Mouse (Mus musculus): ENCODE measurements around the gene Lbp. TPM values are rescaled to one million over a fixed set of nuclear protein-coding genes. Genes with fewer than 3 reads are reported as not detected.

Lbp gene
- polyA plus RNA-seq, 1 experiment from 2014 or later: 5.5 TPM

- WGBS: 81% methylated on average over 3 of the region's 3 CpGs
- ATAC-seq: no peak
These were observed 46.7 kb downstream of the Lbp start for GRCm38 (mm10) chr2:158352801-158353520.

GRCm38 (mm10) chr2:158354348-158355114 is 48.2 kb downstream of the Lbp start:
- ATAC-seq: no peak
- peaks cover 10% of the 10 kb centered on the region for H3K4me1 ChIP-seq (replicated peaks)
- H3K9ac ChIP-seq: no peak overlapping the region
- 84% methylated on average over 7 of the region's 7 CpGs for WGBS
- no peaks in the 10 kb centered on the region for H3K9me3 ChIP-seq
- no peaks in the 10 kb centered on the region for H3K27me3 ChIP-seq (replicated peaks)
- no peak overlapping the region for H3K4me2 ChIP-seq (replicated peaks)
- H3K36me3 ChIP-seq: peaks cover 43% of the 10 kb centered on the region
- no peak overlapping the region for H3K4me3 ChIP-seq (replicated peaks)
- no peak overlapping the region for H3K27ac ChIP-seq

More at GRCm38 (mm10) chr2:158352801-158353520, 46.7 kb downstream of the Lbp start:
- no peaks in the 10 kb centered on the region for H3K4me1 ChIP-seq (replicated peaks)
- H3K27ac ChIP-seq: no peak overlapping the region
- no peak overlapping the region for H3K4me2 ChIP-seq (replicated peaks)
- peaks cover 31% of the 10 kb centered on the region for H3K36me3 ChIP-seq
- no peaks in the 10 kb centered on the region for H3K9me3 ChIP-seq
- H3K27me3 ChIP-seq (replicated peaks): no peaks in the 10 kb centered on the region
- no peak overlapping the region for H3K4me3 ChIP-seq (replicated peaks)
- no peak overlapping the region for H3K9ac ChIP-seq

GRCm38 (mm10) chr2:158355238-158355637 is 48.9 kb downstream of the Lbp start:
- Histone ChIP-seq H3K4me1 (replicated peaks) (peaks cover 17% of the 10 kb centered on the region), H3K27ac (no peak overlapping the region), H3K9ac (no peak overlapping the region), H3K9me3 (no peaks in the 10 kb centered on the region), H3K4me2 (replicated peaks) (no peak overlapping the region), H3K27me3 (replicated peaks) (no peaks in the 10 kb centered on the region), H3K4me3 (replicated peaks) (no peak overlapping the region), H3K36me3 (peaks cover 43% of the 10 kb centered on the region)
- 86% methylated on average over 2 of the region's 2 CpGs for WGBS
- no peak for ATAC-seq

GRCm38 (mm10) chr2:158356121-158356520 is 49.8 kb downstream of the Lbp start:
- peaks cover 18% of the 10 kb centered on the region for H3K4me1 ChIP-seq (replicated peaks)
- ATAC-seq: no peak
- WGBS: 91% methylated on average over 5 of the region's 5 CpGs
- no peak overlapping the region for H3K4me2 ChIP-seq (replicated peaks)
- H3K9me3 ChIP-seq: no peaks in the 10 kb centered on the region
- peaks cover 43% of the 10 kb centered on the region for H3K36me3 ChIP-seq
- H3K27me3 ChIP-seq (replicated peaks): no peaks in the 10 kb centered on the region
- no peak overlapping the region for H3K27ac ChIP-seq
- no peak overlapping the region for H3K9ac ChIP-seq
- H3K4me3 ChIP-seq (replicated peaks): no peak overlapping the region

- H3K36me3 ChIP-seq: peaks cover 39% of the 10 kb centered on the region
These were observed 53.7 kb downstream of the Lbp start for GRCm38 (mm10) chr2:158359757-158360620.

GRCm38 (mm10) chr2:158360873-158361677 is 54.8 kb downstream of the Lbp start:
- Histone ChIP-seq H3K4me2 (replicated peaks) (peak overlapping the region; percentile 65), H3K4me3 (replicated peaks) (peak overlapping the region; percentile 69), H3K27me3 (replicated peaks) (no peaks in the 10 kb centered on the region), H3K9me3 (no peaks in the 10 kb centered on the region), H3K27ac (peak overlapping the region; percentile 81), H3K4me1 (replicated peaks) (peaks cover 18% of the 10 kb centered on the region), H3K36me3 (peaks cover 30% of the 10 kb centered on the region), H3K9ac (peak overlapping the region; percentile 79)
- peak; percentile 90 for ATAC-seq
- WGBS: under 1% methylated on average over 41 of the region's 41 CpGs

More at GRCm38 (mm10) chr2:158359757-158360620, 53.7 kb downstream of the Lbp start:
- H3K4me2 ChIP-seq (replicated peaks): peak overlapping the region; percentile 65
- H3K27ac ChIP-seq: peak overlapping the region; percentile 81; the same call in 1 of the 2 replicates
- H3K4me1 ChIP-seq (replicated peaks): peaks cover 18% of the 10 kb centered on the region
- peak overlapping the region; percentile 79 for H3K9ac ChIP-seq
- no peak for ATAC-seq
- no peaks in the 10 kb centered on the region for H3K9me3 ChIP-seq
- H3K27me3 ChIP-seq (replicated peaks): no peaks in the 10 kb centered on the region
- H3K4me3 ChIP-seq (replicated peaks): peak overlapping the region; percentile 69
- 57% methylated on average over 12 of the region's 12 CpGs for WGBS

GRCm38 (mm10) chr2:158361678-158362320 is 55.5 kb downstream of the Lbp start:
- 38% methylated on average over 8 of the region's 8 CpGs for WGBS
- Histone ChIP-seq H3K36me3 (peaks cover 23% of the 10 kb centered on the region), H3K9me3 (no peaks in the 10 kb centered on the region), H3K4me2 (replicated peaks) (peak overlapping the region; percentile 65), H3K27ac (peak overlapping the region; percentile 34), H3K27me3 (replicated peaks) (no peaks in the 10 kb centered on the region), H3K4me1 (replicated peaks) (peaks cover 18% of the 10 kb centered on the region), H3K9ac (no peak overlapping the region), H3K4me3 (replicated peaks) (peak overlapping the region; percentile 69; the same call in 1 of the 2 replicates)
- peak; percentile 64 for ATAC-seq

GRCm38 (mm10) chr2:158364175-158364574 is 57.9 kb downstream of the Lbp start:
- Histone ChIP-seq H3K36me3 (peaks cover under 1% of the 10 kb centered on the region; the same call in 1 of the 2 replicates), H3K27ac (no peak overlapping the region), H3K4me1 (replicated peaks) (peaks cover 9% of the 10 kb centered on the region), H3K4me2 (replicated peaks) (no peak overlapping the region), H3K4me3 (replicated peaks) (no peak overlapping the region), H3K9me3 (no peaks in the 10 kb centered on the region), H3K27me3 (replicated peaks) (no peaks in the 10 kb centered on the region), H3K9ac (no peak overlapping the region)
- WGBS: 69% methylated on average over 4 of the region's 4 CpGs
- ATAC-seq: no peak

- 75% methylated on average over 12 of the region's 12 CpGs for WGBS
- Histone ChIP-seq H3K27me3 (replicated peaks) (no peaks in the 10 kb centered on the region), H3K9me3 (no peaks in the 10 kb centered on the region), H3K4me3 (replicated peaks) (no peak overlapping the region), H3K36me3 (no peaks in the 10 kb centered on the region), H3K4me1 (replicated peaks) (peaks cover under 1% of the 10 kb centered on the region; the same call in 1 of the 2 replicates), H3K4me2 (replicated peaks) (no peak overlapping the region), H3K9ac (no peak overlapping the region), H3K27ac (no peak overlapping the region)
- ATAC-seq: no peak
These were observed 59.0 kb downstream of the Lbp start for GRCm38 (mm10) chr2:158365099-158365850.

- H3K27me3 ChIP-seq (replicated peaks): no peaks in the 10 kb centered on the region
- H3K4me1 ChIP-seq (replicated peaks): no peaks in the 10 kb centered on the region
- no peak overlapping the region for H3K9ac ChIP-seq
- H3K27ac ChIP-seq: no peak overlapping the region
- no peaks in the 10 kb centered on the region for H3K36me3 ChIP-seq
- H3K4me2 ChIP-seq (replicated peaks): no peak overlapping the region
- ATAC-seq: no peak
- WGBS: 86% methylated on average over 5 of the region's 5 CpGs
- no peak overlapping the region for H3K4me3 ChIP-seq (replicated peaks)
- H3K9me3 ChIP-seq: no peaks in the 10 kb centered on the region
These were observed 61.4 kb downstream of the Lbp start for GRCm38 (mm10) chr2:158367654-158368053.
